Mouse (Mus musculus): ENCODE data around the gene Slc22a6. TPM values are rescaled to one million over a fixed set of nuclear protein-coding genes. Genes with fewer than 3 reads are reported as not detected.

The Slc22a6 gene
- total and polyA plus RNA-seq, 3 experiments = 0.05 TPM; not detected in 2

DNA sequence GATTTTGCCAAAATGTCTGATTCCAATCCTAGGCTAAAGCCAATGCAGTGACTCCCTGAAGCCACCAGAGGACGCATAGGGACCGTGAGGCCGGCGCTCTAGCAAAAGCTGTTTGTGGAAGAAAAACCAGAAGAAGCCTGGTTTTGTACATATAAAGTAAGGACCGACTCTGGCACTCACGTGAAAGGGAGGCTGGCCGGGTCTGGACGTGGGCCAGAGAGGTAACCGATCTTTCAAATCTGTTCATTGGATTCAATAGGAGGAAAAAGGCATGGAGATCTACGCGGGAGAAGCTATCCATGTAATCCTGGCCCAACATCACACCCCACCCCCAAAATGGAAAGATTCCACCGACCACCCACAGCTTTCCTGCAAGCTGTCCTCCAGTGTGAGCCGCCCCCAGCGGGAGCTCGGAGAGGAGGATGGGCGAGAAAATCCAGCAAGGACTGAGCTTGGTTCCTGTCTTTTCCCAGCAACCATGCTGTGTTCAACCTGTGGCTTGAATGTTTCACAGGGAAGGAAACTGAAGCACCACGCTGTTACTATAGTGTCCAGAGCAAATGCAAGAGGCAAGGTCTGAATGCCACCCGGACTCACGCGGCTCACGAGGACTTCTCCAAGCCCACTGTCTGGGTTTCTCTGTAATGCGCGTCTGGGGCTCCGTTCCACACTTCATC is 39.4 kb upstream of the Slc22a6 start:
- Histone ChIP-seq H3K4me1 (ENCODE audit: insufficient read depth, low read depth, low read length) (peaks cover 9% of the 10 kb centered on the region), H3K27me3 (ENCODE audit: insufficient read depth, low read length) (peaks cover 26% of the 10 kb centered on the region), H3K4me3 (ENCODE audit: low read depth, low read length) (no peak overlapping the region), H3K36me3 (replicated peaks) (no peaks in the 10 kb centered on the region), H3K9me3 (replicated peaks) (no peaks in the 10 kb centered on the region)
- DNase-seq (ENCODE audit: low spot score) (no peak), ATAC-seq (ENCODE audit: extremely low read depth, insufficient number of reproducible peaks, low FRiP score, poor library complexity, severe bottlenecking) (no peak)
- peak; percentile 95 for TF ChIP-seq CTCF (IDR thresholded peaks at IDR 0.05; ENCODE audit: low read depth, low read length)
- TF ChIP-seq TAL1 (conservative IDR thresholded peaks at IDR 0.05; ENCODE audit: low read depth, low read length) = no peak
- TF ChIP-seq GATA2 (IDR thresholded peaks at IDR 0.05; ENCODE audit: borderline replicate concordance, low read depth, low read length) = no peak

DNA sequence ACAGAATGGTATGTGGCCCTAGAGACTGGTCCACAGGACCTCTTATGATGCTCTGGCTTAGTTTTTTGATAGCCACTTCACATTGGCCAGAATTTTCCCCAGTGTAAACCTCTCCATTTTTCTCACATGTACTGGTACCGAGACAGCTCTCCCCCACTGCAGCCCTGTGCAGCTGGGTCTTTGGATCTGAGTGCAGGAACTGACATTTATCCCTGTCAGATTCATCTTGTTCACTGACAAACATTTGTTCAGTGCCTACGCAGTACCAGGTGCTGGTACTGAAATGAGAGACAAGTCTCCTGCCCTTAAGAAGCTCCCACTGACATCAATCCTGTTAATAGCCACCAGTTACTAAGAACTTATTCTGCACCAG is 38.9 kb upstream of the Slc22a6 start:
- H3K36me3 ChIP-seq (replicated peaks) = no peaks in the 10 kb centered on the region
- no peak overlapping the region for H3K4me3 ChIP-seq (ENCODE audit: low read depth, low read length)
- peaks cover 9% of the 10 kb centered on the region for H3K4me1 ChIP-seq (ENCODE audit: insufficient read depth, low read depth, low read length)

DNA sequence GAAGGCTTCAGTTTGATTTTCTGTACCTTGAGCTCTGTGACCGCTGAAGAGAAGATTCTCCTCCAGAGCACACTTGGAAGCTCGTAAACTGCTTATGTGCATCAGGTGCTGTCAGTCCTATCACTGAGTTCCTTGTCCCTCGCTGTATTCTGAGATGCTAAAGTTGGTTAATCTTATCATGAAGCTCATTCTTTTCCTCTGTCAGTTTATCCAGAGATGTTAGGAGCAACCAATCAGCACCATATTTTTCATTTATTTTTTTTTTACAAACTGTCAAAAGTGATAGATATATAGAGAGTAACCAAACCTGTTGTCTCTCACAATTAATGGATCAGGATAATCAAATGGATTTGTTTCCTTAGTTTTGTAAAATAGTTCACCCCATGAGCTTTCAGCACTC is 32.5 kb upstream of the Slc22a6 start:
- Histone ChIP-seq H3K4me3 (ENCODE audit: low read depth, low read length) (no peak overlapping the region), H3K9me3 (replicated peaks) (no peaks in the 10 kb centered on the region), H3K27me3 (ENCODE audit: insufficient read depth, low read length) (0 out of 2 replicates have a peak, but pooled peaks cover 2% of the 10 kb centered on the region), H3K36me3 (replicated peaks) (no peaks in the 10 kb centered on the region), H3K4me1 (ENCODE audit: insufficient read depth, low read depth, low read length) (peaks cover 19% of the 10 kb centered on the region)
- ATAC-seq (ENCODE audit: extremely low read depth, insufficient number of reproducible peaks, low FRiP score, poor library complexity, severe bottlenecking) (no peak), DNase-seq (ENCODE audit: low spot score) (no peak)
- no peak for TF ChIP-seq POLR2AphosphoS5 (IDR thresholded peaks at IDR 0.05; ENCODE audit: insufficient replicate concordance, low read depth, low read length)

More for the DNA sequence above, 38.9 kb upstream of the Slc22a6 start:
- no peak for TF ChIP-seq TAL1 (conservative IDR thresholded peaks at IDR 0.05; ENCODE audit: low read depth, low read length)
- no peak for TF ChIP-seq GATA2 (IDR thresholded peaks at IDR 0.05; ENCODE audit: borderline replicate concordance, low read depth, low read length)
- no peak for TF ChIP-seq GATA1 (IDR thresholded peaks at IDR 0.05; ENCODE audit: borderline replicate concordance, low read length)
- no peak for TF ChIP-seq CTCF (IDR thresholded peaks at IDR 0.05; ENCODE audit: low read depth, low read length)
- TF ChIP-seq POLR2AphosphoS5 (IDR thresholded peaks at IDR 0.05; ENCODE audit: insufficient replicate concordance, low read depth, low read length) = no peak
- Histone ChIP-seq H3K9me3 (replicated peaks) (no peaks in the 10 kb centered on the region), H3K27me3 (ENCODE audit: insufficient read depth, low read length) (peaks cover 23% of the 10 kb centered on the region)
- no peak for DNase-seq (ENCODE audit: low spot score)
- no peak for ATAC-seq (ENCODE audit: extremely low read depth, insufficient number of reproducible peaks, low FRiP score, poor library complexity, severe bottlenecking)

DNA sequence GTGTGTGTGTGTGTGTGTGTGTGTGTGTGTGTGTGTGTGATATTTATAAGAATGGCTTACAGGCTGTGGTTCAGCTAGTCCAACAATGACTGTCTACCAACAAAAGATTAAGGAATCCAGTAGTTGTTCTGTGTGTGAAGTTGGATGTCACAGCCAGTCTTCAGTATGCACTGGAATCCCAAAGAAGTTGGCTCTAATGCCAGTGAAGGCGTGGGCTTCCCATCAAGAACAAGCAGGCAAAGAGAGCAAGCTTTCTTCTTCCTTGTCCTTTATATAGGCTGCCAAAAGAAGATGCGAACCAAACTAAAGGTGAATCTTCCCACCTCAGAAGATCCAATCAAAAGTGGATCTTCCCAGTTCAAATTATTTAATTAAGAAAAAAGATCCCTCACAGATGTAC is 31.9 kb upstream of the Slc22a6 start:
- no peak overlapping the region for H3K4me3 ChIP-seq (ENCODE audit: low read depth, low read length)
- DNase-seq (ENCODE audit: low spot score) (no peak), ATAC-seq (ENCODE audit: extremely low read depth, insufficient number of reproducible peaks, low FRiP score, poor library complexity, severe bottlenecking) (no peak)
- no peaks in the 10 kb centered on the region for H3K36me3 ChIP-seq (replicated peaks)
- no peaks in the 10 kb centered on the region for H3K27me3 ChIP-seq (ENCODE audit: insufficient read depth, low read length)
- no peak for TF ChIP-seq CTCF (IDR thresholded peaks at IDR 0.05; ENCODE audit: low read depth, low read length)
- TF ChIP-seq GATA1 (IDR thresholded peaks at IDR 0.05; ENCODE audit: borderline replicate concordance, low read length) = no peak
- TF ChIP-seq POLR2AphosphoS5 (IDR thresholded peaks at IDR 0.05; ENCODE audit: insufficient replicate concordance, low read depth, low read length) = no peak
- TF ChIP-seq TAL1 (conservative IDR thresholded peaks at IDR 0.05; ENCODE audit: low read depth, low read length) = no peak
- TF ChIP-seq GATA2 (IDR thresholded peaks at IDR 0.05; ENCODE audit: borderline replicate concordance, low read depth, low read length) = no peak
- no peaks in the 10 kb centered on the region for H3K9me3 ChIP-seq (replicated peaks)
- H3K4me1 ChIP-seq (ENCODE audit: insufficient read depth, low read depth, low read length) = peaks cover 20% of the 10 kb centered on the region

DNA sequence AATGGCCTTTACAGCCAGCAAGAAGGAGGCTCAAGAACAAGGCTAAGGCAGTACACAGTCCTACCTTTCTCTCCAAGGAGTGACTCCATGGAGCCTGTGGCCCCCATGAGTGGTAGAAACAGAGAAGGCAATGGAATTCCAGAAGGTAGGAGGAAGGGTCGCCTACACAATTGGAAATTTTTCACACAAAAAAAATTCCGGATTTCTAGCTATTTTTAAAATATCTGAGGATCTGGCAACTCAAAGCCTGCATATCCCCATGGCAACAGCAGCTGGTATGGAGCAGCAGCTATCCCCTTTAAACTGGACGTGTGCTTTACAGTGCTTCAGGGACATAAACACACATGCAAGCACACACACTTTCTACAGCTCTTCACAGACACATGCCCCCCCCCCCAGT is 31.5 kb upstream of the Slc22a6 start:
- no peak for DNase-seq (ENCODE audit: low spot score)
- H3K4me3 ChIP-seq (ENCODE audit: low read depth, low read length) = no peak overlapping the region
- H3K9me3 ChIP-seq (replicated peaks) = no peaks in the 10 kb centered on the region
- H3K4me1 ChIP-seq (ENCODE audit: insufficient read depth, low read depth, low read length) = peaks cover 25% of the 10 kb centered on the region
- H3K27me3 ChIP-seq (ENCODE audit: insufficient read depth, low read length) = no peaks in the 10 kb centered on the region
- no peaks in the 10 kb centered on the region for H3K36me3 ChIP-seq (replicated peaks)
- TF ChIP-seq GATA2 (IDR thresholded peaks at IDR 0.05; ENCODE audit: borderline replicate concordance, low read depth, low read length) (no peak), GATA1 (IDR thresholded peaks at IDR 0.05; ENCODE audit: borderline replicate concordance, low read length) (no peak), CTCF (IDR thresholded peaks at IDR 0.05; ENCODE audit: low read depth, low read length) (no peak), POLR2AphosphoS5 (IDR thresholded peaks at IDR 0.05; ENCODE audit: insufficient replicate concordance, low read depth, low read length) (no peak), TAL1 (conservative IDR thresholded peaks at IDR 0.05; ENCODE audit: low read depth, low read length) (no peak)
- no peak for ATAC-seq (ENCODE audit: extremely low read depth, insufficient number of reproducible peaks, low FRiP score, poor library complexity, severe bottlenecking)

DNA sequence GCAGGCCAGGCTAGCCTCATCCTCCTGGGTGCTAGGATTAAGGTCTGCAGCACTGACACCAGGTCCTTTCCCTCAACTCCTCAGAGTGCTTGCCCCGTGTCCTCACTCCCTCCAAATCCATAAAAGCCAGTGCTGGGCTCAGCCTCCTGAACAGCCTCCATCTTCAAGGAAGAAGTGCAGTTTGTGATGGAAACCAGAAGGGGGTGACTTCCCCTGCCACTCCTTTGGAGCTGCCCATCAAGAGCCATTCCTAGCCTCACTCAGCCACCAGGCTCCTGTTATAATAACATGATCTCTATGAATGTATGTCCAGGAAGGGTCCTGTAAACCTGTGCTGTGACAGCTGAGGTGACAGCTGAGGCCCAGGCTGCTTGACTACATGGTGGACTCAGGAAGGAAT is 30.5 kb upstream of the Slc22a6 start:
- Histone ChIP-seq H3K4me3 (ENCODE audit: low read depth, low read length) (no peak overlapping the region), H3K36me3 (replicated peaks) (no peaks in the 10 kb centered on the region), H3K4me1 (ENCODE audit: insufficient read depth, low read depth, low read length) (peaks cover 29% of the 10 kb centered on the region), H3K9me3 (replicated peaks) (no peaks in the 10 kb centered on the region), H3K27me3 (ENCODE audit: insufficient read depth, low read length) (no peaks in the 10 kb centered on the region)
- DNase-seq (ENCODE audit: low spot score) = no peak
- TF ChIP-seq TAL1 (conservative IDR thresholded peaks at IDR 0.05; ENCODE audit: low read depth, low read length) (no peak), GATA2 (IDR thresholded peaks at IDR 0.05; ENCODE audit: borderline replicate concordance, low read depth, low read length) (no peak), GATA1 (IDR thresholded peaks at IDR 0.05; ENCODE audit: borderline replicate concordance, low read length) (no peak), CTCF (IDR thresholded peaks at IDR 0.05; ENCODE audit: low read depth, low read length) (no peak), POLR2AphosphoS5 (IDR thresholded peaks at IDR 0.05; ENCODE audit: insufficient replicate concordance, low read depth, low read length) (no peak)
- ATAC-seq (ENCODE audit: extremely low read depth, insufficient number of reproducible peaks, low FRiP score, poor library complexity, severe bottlenecking) = no peak
